Mouse (Mus musculus): ENCODE data around the gene Itga4.

DNA sequence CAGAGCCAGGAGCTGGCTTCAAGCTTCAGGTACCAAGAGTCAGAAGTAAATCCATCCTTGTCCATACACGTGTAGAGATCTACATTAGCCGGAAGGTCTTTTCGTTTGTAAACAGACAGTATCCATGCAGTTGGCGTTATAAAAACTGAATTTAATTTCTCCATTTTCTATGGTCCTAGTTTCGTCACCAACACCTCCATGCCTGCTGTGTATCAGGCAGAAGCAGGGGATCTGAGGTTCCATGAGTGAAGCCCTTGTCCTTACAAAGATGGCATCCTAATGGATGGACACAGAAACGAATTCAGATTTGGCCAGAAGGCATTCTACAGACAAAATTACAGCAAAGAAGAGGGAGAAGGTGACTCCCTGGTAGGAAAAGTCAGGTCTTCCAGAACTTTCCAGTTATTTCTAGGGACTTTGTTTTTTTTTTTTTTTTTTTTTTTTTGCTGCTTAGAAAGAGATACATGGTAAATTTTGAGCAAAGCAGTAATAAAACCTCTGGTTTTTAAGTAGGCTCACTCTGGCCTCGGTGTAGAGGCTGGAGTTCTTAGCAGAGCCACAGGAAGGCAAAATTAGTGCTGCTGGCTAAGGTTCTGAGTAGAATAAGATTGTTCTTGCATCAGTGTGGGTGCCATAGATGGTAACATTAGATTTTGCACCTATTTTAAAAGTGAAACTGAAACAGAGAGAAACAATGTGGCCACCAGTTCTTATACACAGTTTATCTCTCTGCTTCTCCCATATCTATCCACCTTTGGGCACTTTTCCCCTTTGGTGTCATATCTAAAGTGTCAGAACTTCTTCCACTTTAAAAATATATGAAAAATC is 116.3 kb downstream of the Itga4 start:
- TF ChIP-seq CTCF (IDR thresholded peaks at IDR 0.05; ENCODE audit: low read depth): no peak
- TF ChIP-seq EP300 (IDR thresholded peaks at IDR 0.05; ENCODE audit: low read depth): no peak

All from liver, postnatal 0 days (tissue).